Mouse (Mus musculus): ENCODE measurements around the gene Tns3. TPM values are rescaled to one million over a fixed set of nuclear protein-coding genes. Genes with fewer than 3 reads are reported as not detected.

Gene Tns3
- not detected in 2 replicates for polyA plus RNA-seq (2012)

GRCm38 (mm10) chr11:8664393-8664743 is at the start of gene Tns3:
TSS of gene Tns3 (minus strand) at chr11:8664535.
- no peak for TF ChIP-seq GATA1 (IDR thresholded peaks at IDR 0.05; ENCODE audit: low read length)

GRCm38 (mm10) chr11:8706246-8707041 is 42.1 kb upstream of the Tns3 start:
- no peak for TF ChIP-seq GATA1 (IDR thresholded peaks at IDR 0.05; ENCODE audit: low read length)

- TF ChIP-seq GATA1 (IDR thresholded peaks at IDR 0.05; ENCODE audit: low read length) = no peak
Measured at GRCm38 (mm10) chr11:8705156-8705555, 40.8 kb upstream of the Tns3 start.

GRCm38 (mm10) chr11:8703876-8704275 is 39.5 kb upstream of the Tns3 start:
- no peak for TF ChIP-seq GATA1 (IDR thresholded peaks at IDR 0.05; ENCODE audit: low read length)

- no peak for TF ChIP-seq GATA1 (IDR thresholded peaks at IDR 0.05; ENCODE audit: low read length)
Measured at GRCm38 (mm10) chr11:8702532-8702886, 38.2 kb upstream of the Tns3 start.

- TF ChIP-seq GATA1 (IDR thresholded peaks at IDR 0.05; ENCODE audit: low read length) = no peak
Measured at GRCm38 (mm10) chr11:8701845-8702531, 37.7 kb upstream of the Tns3 start.

GRCm38 (mm10) chr11:8701400-8701799 is 37.1 kb upstream of the Tns3 start:
- TF ChIP-seq GATA1 (IDR thresholded peaks at IDR 0.05; ENCODE audit: low read length) = no peak

- TF ChIP-seq GATA1 (IDR thresholded peaks at IDR 0.05; ENCODE audit: low read length) = no peak
Measured at GRCm38 (mm10) chr11:8700641-8701221, 36.4 kb upstream of the Tns3 start.

GRCm38 (mm10) chr11:8699777-8700176 is 35.4 kb upstream of the Tns3 start:
- no peak for TF ChIP-seq GATA1 (IDR thresholded peaks at IDR 0.05; ENCODE audit: low read length)

GRCm38 (mm10) chr11:8697670-8698069 is 33.3 kb upstream of the Tns3 start:
- no peak for TF ChIP-seq GATA1 (IDR thresholded peaks at IDR 0.05; ENCODE audit: low read length)

- no peak for TF ChIP-seq GATA1 (IDR thresholded peaks at IDR 0.05; ENCODE audit: low read length)
Measured at GRCm38 (mm10) chr11:8694096-8694495, 29.8 kb upstream of the Tns3 start.

- no peak for TF ChIP-seq GATA1 (IDR thresholded peaks at IDR 0.05; ENCODE audit: low read length)
Measured at GRCm38 (mm10) chr11:8692536-8693471, 28.5 kb upstream of the Tns3 start.

- no peak for TF ChIP-seq GATA1 (IDR thresholded peaks at IDR 0.05; ENCODE audit: low read length)
Measured at GRCm38 (mm10) chr11:8692162-8692535, 27.8 kb upstream of the Tns3 start.

GRCm38 (mm10) chr11:8691605-8692004 is 27.3 kb upstream of the Tns3 start:
- no peak for TF ChIP-seq GATA1 (IDR thresholded peaks at IDR 0.05; ENCODE audit: low read length)

GRCm38 (mm10) chr11:8690633-8691032 is 26.3 kb upstream of the Tns3 start:
- TF ChIP-seq GATA1 (IDR thresholded peaks at IDR 0.05; ENCODE audit: low read length) = no peak

- TF ChIP-seq GATA1 (IDR thresholded peaks at IDR 0.05; ENCODE audit: low read length) = no peak
Measured at GRCm38 (mm10) chr11:8689515-8689914, 25.2 kb upstream of the Tns3 start.
